Mouse (Mus musculus): ENCODE results near the gene Jph4. TPM values are rescaled to one million over a fixed set of nuclear protein-coding genes. Genes with fewer than 3 reads are reported as not detected.

The Jph4 gene
- polyA plus RNA-seq, 1 experiment from 2014 or later = 41.3 TPM

GRCm38 (mm10) chr14:55102253-55102785 lies 14.4 kb downstream of the Jph4 start:
- WGBS = 80% methylated on average over 15 of the region's 15 CpGs
- ATAC-seq (ENCODE audit: low read depth) = no peak
- H3K4me2 ChIP-seq (ENCODE audit: low read depth, low read length) = no peak overlapping the region
- no peaks in the 10 kb centered on the region for H3K36me3 ChIP-seq (ENCODE audit: control insufficient read depth, insufficient read depth, low read length)
- H3K4me1 ChIP-seq (ENCODE audit: control insufficient read depth, insufficient read depth, low read length) = peaks cover 8% of the 10 kb centered on the region
- H3K27ac ChIP-seq (ENCODE audit: low read depth, low read length) = no peak overlapping the region
- no peaks in the 10 kb centered on the region for H3K9me3 ChIP-seq (ENCODE audit: control insufficient read depth, low read length)
- no peak overlapping the region for H3K4me3 ChIP-seq (ENCODE audit: low read depth, low read length)
- no peaks in the 10 kb centered on the region for H3K27me3 ChIP-seq (ENCODE audit: control insufficient read depth, insufficient read depth, low read length)
- no peak overlapping the region for H3K9ac ChIP-seq (replicated peaks; ENCODE audit: low read depth, low read length)

- Histone ChIP-seq H3K27ac (ENCODE audit: low read depth, low read length) (no peak overlapping the region), H3K9ac (replicated peaks; ENCODE audit: low read depth, low read length) (no peak overlapping the region), H3K4me2 (ENCODE audit: low read depth, low read length) (no peak overlapping the region), H3K36me3 (ENCODE audit: control insufficient read depth, insufficient read depth, low read length) (no peaks in the 10 kb centered on the region), H3K9me3 (ENCODE audit: control insufficient read depth, low read length) (no peaks in the 10 kb centered on the region), H3K27me3 (ENCODE audit: control insufficient read depth, insufficient read depth, low read length) (no peaks in the 10 kb centered on the region), H3K4me1 (ENCODE audit: control insufficient read depth, insufficient read depth, low read length) (peaks cover 13% of the 10 kb centered on the region), H3K4me3 (ENCODE audit: low read depth, low read length) (no peak overlapping the region)
- 44% methylated on average over 4 of the region's 4 CpGs for WGBS
- ATAC-seq (ENCODE audit: low read depth) = no peak
Observed at GRCm38 (mm10) chr14:55101592-55101991, 15.1 kb downstream of the Jph4 start.

GRCm38 (mm10) chr14:55098067-55098466 lies 18.7 kb downstream of the Jph4 start:
- H3K4me3 ChIP-seq (ENCODE audit: low read depth, low read length) = no peak overlapping the region
- WGBS = 60% methylated on average over 4 of the region's 4 CpGs
- no peaks in the 10 kb centered on the region for H3K27me3 ChIP-seq (ENCODE audit: control insufficient read depth, insufficient read depth, low read length)
- H3K9me3 ChIP-seq (ENCODE audit: control insufficient read depth, low read length) = no peaks in the 10 kb centered on the region
- peak overlapping the region; percentile 42; the same call in 1 of the 2 replicates for H3K9ac ChIP-seq (replicated peaks; ENCODE audit: low read depth, low read length)
- peak overlapping the region; percentile 70 for H3K27ac ChIP-seq (ENCODE audit: low read depth, low read length)
- no peaks in the 10 kb centered on the region for H3K36me3 ChIP-seq (ENCODE audit: control insufficient read depth, insufficient read depth, low read length)
- ATAC-seq (ENCODE audit: low read depth) = no peak
- H3K4me2 ChIP-seq (ENCODE audit: low read depth, low read length) = no peak overlapping the region
- H3K4me1 ChIP-seq (ENCODE audit: control insufficient read depth, insufficient read depth, low read length) = peaks cover 24% of the 10 kb centered on the region

GRCm38 (mm10) chr14:55097646-55098045 lies 19.1 kb downstream of the Jph4 start:
- no peak for ATAC-seq (ENCODE audit: low read depth)
- Histone ChIP-seq H3K36me3 (ENCODE audit: control insufficient read depth, insufficient read depth, low read length) (no peaks in the 10 kb centered on the region), H3K4me3 (ENCODE audit: low read depth, low read length) (0 out of 2 replicates have a peak overlapping the region, but pooled peaks have one; percentile 8), H3K9me3 (ENCODE audit: control insufficient read depth, low read length) (no peaks in the 10 kb centered on the region), H3K4me2 (ENCODE audit: low read depth, low read length) (peak overlapping the region; percentile 3; the same call in 1 of the 2 replicates), H3K9ac (replicated peaks; ENCODE audit: low read depth, low read length) (peak overlapping the region; percentile 42; the same call in 1 of the 2 replicates), H3K4me1 (ENCODE audit: control insufficient read depth, insufficient read depth, low read length) (peaks cover 24% of the 10 kb centered on the region), H3K27ac (ENCODE audit: low read depth, low read length) (peak overlapping the region; percentile 70), H3K27me3 (ENCODE audit: control insufficient read depth, insufficient read depth, low read length) (no peaks in the 10 kb centered on the region)
- 71% methylated on average over 10 of the region's 10 CpGs for WGBS

- H3K4me2 ChIP-seq (ENCODE audit: low read depth, low read length) = peak overlapping the region; percentile 3; the same call in 1 of the 2 replicates
- H3K27me3 ChIP-seq (ENCODE audit: control insufficient read depth, insufficient read depth, low read length) = no peaks in the 10 kb centered on the region
- H3K4me1 ChIP-seq (ENCODE audit: control insufficient read depth, insufficient read depth, low read length) = peaks cover 24% of the 10 kb centered on the region
- WGBS = 51% methylated on average over 9 of the region's 9 CpGs
- no peaks in the 10 kb centered on the region for H3K36me3 ChIP-seq (ENCODE audit: control insufficient read depth, insufficient read depth, low read length)
- no peak overlapping the region; the same call in 1 of the 2 replicates for H3K4me3 ChIP-seq (ENCODE audit: low read depth, low read length)
- H3K27ac ChIP-seq (ENCODE audit: low read depth, low read length) = peak overlapping the region; percentile 70; the same call in 1 of the 2 replicates
- H3K9ac ChIP-seq (replicated peaks; ENCODE audit: low read depth, low read length) = peak overlapping the region; percentile 26; the same call in 1 of the 2 replicates
- ATAC-seq (ENCODE audit: low read depth) = no peak
- H3K9me3 ChIP-seq (ENCODE audit: control insufficient read depth, low read length) = no peaks in the 10 kb centered on the region
Observed at GRCm38 (mm10) chr14:55096573-55097087, 20.1 kb downstream of the Jph4 start.

- peak overlapping the region; percentile 95; the same call in 1 of the 2 replicates for H3K27ac ChIP-seq (ENCODE audit: low read depth, low read length)
- peaks cover 24% of the 10 kb centered on the region for H3K4me1 ChIP-seq (ENCODE audit: control insufficient read depth, insufficient read depth, low read length)
- no peaks in the 10 kb centered on the region for H3K27me3 ChIP-seq (ENCODE audit: control insufficient read depth, insufficient read depth, low read length)
- H3K9ac ChIP-seq (replicated peaks; ENCODE audit: low read depth, low read length) = peak overlapping the region; percentile 74; the same call in 1 of the 2 replicates
- H3K4me2 ChIP-seq (ENCODE audit: low read depth, low read length) = peak overlapping the region; percentile 82
- H3K36me3 ChIP-seq (ENCODE audit: control insufficient read depth, insufficient read depth, low read length) = no peaks in the 10 kb centered on the region
- peak overlapping the region; percentile 52; the same call in 1 of the 2 replicates for H3K4me3 ChIP-seq (ENCODE audit: low read depth, low read length)
- no peaks in the 10 kb centered on the region for H3K9me3 ChIP-seq (ENCODE audit: control insufficient read depth, low read length)
- no peak for ATAC-seq (ENCODE audit: low read depth)
- WGBS = 56% methylated on average over 12 of the region's 12 CpGs
Observed at GRCm38 (mm10) chr14:55095671-55096070, 21.1 kb downstream of the Jph4 start.

- H3K9me3 ChIP-seq (ENCODE audit: control insufficient read depth, low read length) = no peaks in the 10 kb centered on the region
- WGBS = 54% methylated on average over 9 of the region's 9 CpGs
- peaks cover 26% of the 10 kb centered on the region for H3K4me1 ChIP-seq (ENCODE audit: control insufficient read depth, insufficient read depth, low read length)
- peak overlapping the region; percentile 82 for H3K4me2 ChIP-seq (ENCODE audit: low read depth, low read length)
- peak overlapping the region; percentile 95 for H3K27ac ChIP-seq (ENCODE audit: low read depth, low read length)
- no peak for ATAC-seq (ENCODE audit: low read depth)
- H3K27me3 ChIP-seq (ENCODE audit: control insufficient read depth, insufficient read depth, low read length) = no peaks in the 10 kb centered on the region
- H3K9ac ChIP-seq (replicated peaks; ENCODE audit: low read depth, low read length) = peak overlapping the region; percentile 74
- no peaks in the 10 kb centered on the region for H3K36me3 ChIP-seq (ENCODE audit: control insufficient read depth, insufficient read depth, low read length)
- peak overlapping the region; percentile 52 for H3K4me3 ChIP-seq (ENCODE audit: low read depth, low read length)
Observed at GRCm38 (mm10) chr14:55095263-55095662, 21.5 kb downstream of the Jph4 start.

- Histone ChIP-seq H3K27ac (ENCODE audit: low read depth, low read length) (peak within 1 kb of the TSS; percentile 95), H3K9me3 (ENCODE audit: control insufficient read depth, low read length) (no peaks in the 10 kb centered on the region), H3K4me3 (ENCODE audit: low read depth, low read length) (peak within 1 kb of the TSS; percentile 52), H3K4me1 (ENCODE audit: control insufficient read depth, insufficient read depth, low read length) (peaks cover 29% of the 10 kb centered on the region), H3K4me2 (ENCODE audit: low read depth, low read length) (peak within 1 kb of the TSS; percentile 82), H3K27me3 (ENCODE audit: control insufficient read depth, insufficient read depth, low read length) (no peaks in the 10 kb centered on the region), H3K36me3 (ENCODE audit: control insufficient read depth, insufficient read depth, low read length) (no peaks in the 10 kb centered on the region), H3K9ac (replicated peaks; ENCODE audit: low read depth, low read length) (peak within 1 kb of the TSS; percentile 74)
- under 1% methylated on average over 30 of the region's 30 CpGs for WGBS
- ATAC-seq (ENCODE audit: low read depth) = peak; percentile 45
Observed at GRCm38 (mm10) chr14:55094704-55095231, 22.0 kb downstream of the Jph4 start, which contains the start of gene Thtpa. TSS of gene Thtpa (plus strand) at chr14:55094784.

- 41% methylated on average over 6 of the region's 6 CpGs for WGBS
- Histone ChIP-seq H3K4me1 (ENCODE audit: control insufficient read depth, insufficient read depth, low read length) (peaks cover 38% of the 10 kb centered on the region), H3K4me3 (ENCODE audit: low read depth, low read length) (peak overlapping the region; percentile 52; the same call in 1 of the 2 replicates)
Observed at GRCm38 (mm10) chr14:55093927-55094326, 22.8 kb downstream of the Jph4 start.

More at GRCm38 (mm10) chr14:55093927-55094326, 22.8 kb downstream of the Jph4 start:
- H3K36me3 ChIP-seq (ENCODE audit: control insufficient read depth, insufficient read depth, low read length) = no peaks in the 10 kb centered on the region
- no peak overlapping the region; the same call in 1 of the 2 replicates for H3K4me2 ChIP-seq (ENCODE audit: low read depth, low read length)
- H3K27me3 ChIP-seq (ENCODE audit: control insufficient read depth, insufficient read depth, low read length) = no peaks in the 10 kb centered on the region
- no peak for ATAC-seq (ENCODE audit: low read depth)
- H3K9ac ChIP-seq (replicated peaks; ENCODE audit: low read depth, low read length) = 0 out of 2 replicates have a peak overlapping the region, but pooled peaks have one; percentile 12
- no peaks in the 10 kb centered on the region for H3K9me3 ChIP-seq (ENCODE audit: control insufficient read depth, low read length)
- H3K27ac ChIP-seq (ENCODE audit: low read depth, low read length) = no peak overlapping the region
